Mouse (Mus musculus) left cerebral cortex, adult 8-10 months (tissue): Measurements from ENCODE around the gene Hnrnpa1. TPM values are rescaled to one million over a fixed set of nuclear protein-coding genes. Genes with fewer than 3 reads are reported as not detected.
"Not testable (repeated sequence)": the region's sequence is repeated elsewhere in the genome, so short reads cannot be mapped to it uniquely, and the experiment has no call there.

Experiments used
- DNase-seq, 2 experiments: peaks; one replicate each; pipeline ENCODE4 v3.0.0; 2022; ENCODE audit warnings: low spot score in 2 of 2
- total RNA-seq, 4 experiments: library from RNA; stranded (reverse); gene quantifications; 2 replicates each; pipeline ENCODE4 v1.2.4; 2022

Hnrnpa1 gene
- total RNA-seq, 4 experiments from 2014 or later, result 254 to 309 (median 279) TPM

DNA sequence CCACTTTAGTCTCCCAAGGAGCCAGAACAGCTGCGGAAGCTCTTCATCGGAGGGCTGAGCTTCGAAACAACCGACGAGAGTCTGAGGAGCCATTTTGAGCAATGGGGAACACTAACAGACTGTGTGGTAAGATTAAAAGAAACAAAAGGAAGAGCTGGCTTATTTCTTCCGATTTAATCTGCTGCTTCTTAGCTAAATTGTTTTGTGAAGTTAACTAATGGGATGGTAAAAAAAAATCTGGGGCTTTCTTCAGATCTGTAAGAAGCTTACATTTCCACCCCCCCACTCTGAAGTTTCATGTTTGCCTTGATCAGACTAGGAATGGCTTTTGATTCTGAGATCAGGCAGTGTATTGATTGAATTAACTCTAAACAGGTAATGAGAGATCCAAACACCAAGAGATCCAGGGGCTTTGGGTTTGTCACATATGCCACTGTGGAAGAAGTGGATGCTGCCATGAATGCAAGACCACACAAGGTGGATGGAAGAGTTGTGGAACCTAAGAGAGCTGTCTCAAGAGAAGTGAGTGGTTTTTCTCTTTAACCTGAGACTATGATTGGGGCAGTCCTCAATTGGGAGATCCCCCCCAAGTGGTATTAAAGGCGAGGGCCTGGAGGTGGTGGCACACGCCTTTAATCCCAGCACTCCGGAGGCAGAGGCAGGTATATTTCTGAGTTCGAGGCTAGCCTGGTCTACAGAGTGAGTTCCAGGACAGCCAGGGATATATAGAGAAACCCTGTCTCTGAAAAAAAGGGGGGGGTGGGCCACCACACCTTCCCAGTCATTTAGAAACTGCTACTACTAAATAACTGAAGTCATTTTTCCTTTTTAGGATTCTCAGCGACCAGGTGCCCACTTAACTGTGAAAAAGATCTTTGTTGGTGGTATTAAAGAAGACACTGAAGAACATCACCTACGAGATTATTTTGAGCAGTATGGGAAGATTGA, 1.1 kb downstream of the Hnrnpa1 start:
- DNase-seq, result not testable (repeated sequence)

DNA sequence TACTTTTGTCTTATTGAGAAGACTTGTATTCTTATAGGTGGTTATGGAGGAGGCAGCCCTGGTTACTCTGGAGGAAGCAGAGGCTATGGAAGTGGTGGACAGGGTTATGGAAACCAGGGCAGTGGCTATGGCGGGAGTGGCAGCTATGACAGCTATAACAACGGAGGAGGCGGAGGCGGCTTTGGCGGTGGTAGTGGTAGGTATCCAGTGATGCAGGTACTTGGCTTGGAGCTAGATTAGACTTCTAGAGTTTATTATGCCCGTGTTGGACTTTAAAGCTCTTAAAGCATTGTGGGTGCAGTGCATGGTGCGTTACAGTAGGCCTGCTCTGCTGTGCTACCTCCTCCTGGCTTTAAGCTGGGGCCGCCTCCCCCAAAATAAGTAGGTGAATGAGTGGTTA, 2.7 kb downstream of the Hnrnpa1 start:
- DNase-seq, result no peak

DNA sequence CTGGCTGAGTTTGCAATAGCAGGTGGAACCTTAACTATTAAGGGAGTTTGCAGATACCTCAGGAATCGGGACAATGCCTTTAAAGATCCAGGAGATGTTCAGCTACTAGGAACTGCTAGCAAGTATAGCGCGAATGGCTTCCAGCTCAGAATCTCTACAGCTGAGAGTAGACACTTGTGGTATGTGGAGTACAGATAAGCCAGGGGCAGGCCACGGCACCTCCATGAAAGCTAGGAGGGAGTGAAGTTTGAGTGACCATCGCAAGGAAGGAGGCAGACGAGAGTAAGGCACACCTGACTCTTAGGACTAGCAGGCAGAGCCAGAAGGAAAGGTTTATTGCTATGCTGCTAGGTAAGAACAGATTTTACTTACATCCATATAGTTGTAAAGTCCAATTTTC, 5.4 kb downstream of the Hnrnpa1 start:
- no peak for DNase-seq

DNA sequence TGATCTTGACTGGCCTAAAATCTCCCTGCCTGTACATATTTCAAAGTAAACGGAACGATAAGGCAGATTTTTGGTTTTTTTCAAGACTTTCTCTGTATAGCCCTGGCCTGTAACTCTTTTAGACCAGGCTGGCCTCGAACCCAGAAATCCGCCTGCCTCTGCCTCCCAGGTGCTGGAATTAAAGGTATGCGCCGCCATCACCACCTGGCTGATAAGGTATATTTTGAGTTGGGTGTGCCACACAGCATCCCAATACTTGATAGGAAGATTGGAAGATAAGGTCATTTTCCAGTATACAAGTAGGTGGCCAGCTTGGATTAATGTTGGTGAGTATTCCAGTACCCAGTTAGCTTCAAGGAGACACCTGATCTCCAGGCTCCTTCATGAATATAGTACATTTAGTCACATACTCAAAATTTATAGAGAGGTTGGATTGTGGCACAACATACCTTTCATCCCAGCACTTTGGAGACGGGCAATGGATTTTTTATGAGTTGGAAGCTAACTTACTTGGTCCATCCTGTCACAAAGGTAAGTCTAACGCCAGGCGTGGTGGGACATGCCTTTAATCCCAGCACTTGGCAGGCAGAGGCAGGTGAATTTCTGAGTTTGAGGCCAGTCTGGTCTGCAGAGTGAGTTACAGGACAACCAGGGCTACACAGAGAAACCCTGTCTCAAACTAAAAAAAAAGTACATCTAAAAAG, 7.0 kb downstream of the Hnrnpa1 start:
- DNase-seq, result no peak

DNA sequence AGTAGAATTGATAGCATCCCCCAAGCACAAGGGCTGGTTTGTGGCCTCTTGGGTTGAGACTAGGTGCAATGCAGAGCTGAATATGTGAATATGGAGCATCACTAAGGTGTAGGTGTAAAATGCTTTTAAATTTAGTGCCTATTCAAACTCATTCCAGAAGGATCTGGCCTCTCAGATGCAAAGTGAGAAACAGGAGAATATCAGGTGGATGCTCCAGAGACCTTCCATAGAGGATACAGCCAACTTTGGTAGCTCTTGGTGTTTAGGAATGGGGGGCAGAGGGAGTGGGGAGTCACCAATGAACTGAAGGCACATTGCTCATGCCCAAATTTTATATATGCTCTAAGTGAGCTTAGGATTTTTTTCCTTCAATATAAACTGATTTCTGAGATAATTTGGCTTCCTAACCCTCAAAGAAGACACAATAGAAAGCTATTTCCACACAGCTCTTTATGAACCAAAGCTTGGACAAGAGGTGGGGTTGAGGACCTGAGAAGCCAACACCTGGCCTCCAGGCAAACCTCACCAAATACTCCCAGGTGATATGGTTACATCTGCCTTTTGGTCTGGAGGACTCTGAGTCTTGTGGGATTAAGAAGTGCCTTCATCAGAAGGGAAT, 7.7 kb downstream of the Hnrnpa1 start:
- DNase-seq, result no peak

DNA sequence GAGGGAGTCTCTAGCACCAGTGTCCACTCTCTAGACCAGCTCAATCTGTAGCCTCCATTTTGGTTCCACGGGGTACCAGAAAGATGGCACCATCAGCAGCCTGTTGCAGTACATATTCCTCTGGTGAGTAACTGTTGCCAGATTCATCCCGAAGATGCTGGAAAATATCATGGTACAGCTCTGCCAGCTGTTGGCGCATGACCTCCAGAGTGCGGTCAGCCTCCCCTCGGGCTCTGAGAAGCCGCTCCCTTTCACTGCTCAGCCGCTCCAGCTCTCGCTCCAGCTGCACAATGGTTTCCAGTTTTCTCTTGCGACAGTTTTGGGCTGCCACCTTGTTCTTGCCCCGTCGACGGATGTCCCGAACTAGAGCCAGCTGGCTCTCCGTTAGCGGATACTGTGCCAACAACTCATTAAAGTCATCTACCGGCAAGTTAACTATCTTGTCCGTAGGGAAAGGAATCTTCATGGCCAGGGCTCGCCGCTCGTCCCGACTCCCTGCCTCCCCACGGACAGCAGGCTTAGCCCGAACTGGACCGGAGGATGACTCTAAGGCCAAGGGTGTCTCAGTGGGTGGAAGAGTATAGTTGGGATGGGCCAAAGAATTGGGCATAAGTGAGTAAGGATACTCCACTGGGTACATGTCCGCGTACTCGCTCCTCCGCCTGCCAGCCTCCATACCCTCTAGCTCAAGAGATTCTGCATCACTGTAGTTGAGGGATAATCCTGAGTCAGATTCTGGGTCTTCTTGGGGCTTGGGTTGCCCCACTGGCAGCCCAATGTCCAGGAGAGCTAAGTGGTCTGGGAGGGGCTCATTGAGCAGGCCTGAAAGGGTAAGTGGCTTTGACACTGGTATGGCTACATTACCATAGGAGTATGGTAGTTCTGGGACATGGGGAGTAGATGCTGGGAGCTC, 8.4 kb downstream of the Hnrnpa1 start:
- no peak for DNase-seq

DNA sequence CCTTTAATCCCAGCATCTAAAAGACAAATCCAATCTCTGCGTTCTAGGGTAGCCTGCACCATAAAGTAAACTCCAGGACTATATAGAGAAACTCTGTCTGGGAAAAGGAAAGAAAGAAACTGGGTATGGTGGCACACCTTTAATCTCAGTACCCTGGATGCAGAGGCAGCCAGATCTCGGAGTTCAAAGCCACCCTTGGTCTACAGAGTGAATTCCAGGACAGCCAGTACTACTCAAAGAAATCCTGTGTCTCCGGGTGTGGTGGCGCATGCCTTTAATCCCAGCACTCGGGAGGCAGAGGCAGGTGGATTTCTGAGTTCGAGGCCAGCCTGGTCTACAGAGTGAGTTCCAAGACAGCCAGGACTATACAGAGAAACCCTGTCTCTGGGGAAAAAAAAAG, 9.3 kb downstream of the Hnrnpa1 start:
- not testable (repeated sequence) for DNase-seq

DNA sequence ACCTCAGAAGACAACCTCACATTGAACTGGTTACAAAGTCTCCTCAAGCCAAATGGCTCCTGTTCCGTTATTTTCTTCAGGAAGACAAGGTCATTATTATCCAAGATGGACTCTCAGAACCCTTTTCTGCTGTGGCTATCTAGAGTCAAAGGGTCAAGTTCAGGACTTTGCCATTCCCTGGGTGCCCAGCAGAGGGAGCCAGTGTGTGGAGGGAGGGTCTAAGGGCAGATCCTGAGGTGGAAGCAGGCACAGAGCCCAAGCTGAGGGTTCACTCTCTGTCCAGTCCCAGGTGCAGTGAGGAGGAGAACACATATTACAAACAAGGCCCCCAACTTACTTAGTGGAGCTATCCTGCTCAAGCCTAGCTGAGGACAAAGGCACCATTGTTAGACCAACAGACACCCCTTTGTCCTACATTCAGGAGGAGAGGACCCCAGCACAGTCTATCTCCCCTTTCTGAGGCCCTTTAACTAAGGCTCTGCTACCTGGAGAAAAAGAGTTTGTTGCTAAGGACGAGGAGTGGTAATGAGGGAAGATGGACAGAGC, 10.0 kb downstream of the Hnrnpa1 start:
- peak in 1 of 2 experiments; percentile 40 for DNase-seq

DNA sequence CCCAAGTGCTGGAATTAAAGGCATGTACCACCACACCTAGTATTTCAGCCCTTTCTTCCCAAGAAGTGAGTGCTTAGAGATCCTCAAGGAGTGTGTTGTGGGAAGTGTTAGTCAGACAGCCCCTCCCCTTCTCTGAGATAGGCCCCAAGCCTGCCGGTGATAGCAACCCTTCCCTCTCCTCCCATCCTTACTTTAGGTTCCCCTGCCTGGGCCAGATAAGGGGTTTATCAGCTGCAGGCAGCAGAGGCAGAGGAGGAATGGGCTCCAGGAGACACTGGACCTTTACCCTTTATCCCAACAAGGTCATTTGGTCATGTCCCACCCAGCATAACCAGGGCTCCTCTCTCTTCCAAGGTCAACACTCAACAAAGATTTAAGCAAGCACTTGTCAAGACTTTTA, 11.4 kb downstream of the Hnrnpa1 start:
- DNase-seq, result no peak

DNA sequence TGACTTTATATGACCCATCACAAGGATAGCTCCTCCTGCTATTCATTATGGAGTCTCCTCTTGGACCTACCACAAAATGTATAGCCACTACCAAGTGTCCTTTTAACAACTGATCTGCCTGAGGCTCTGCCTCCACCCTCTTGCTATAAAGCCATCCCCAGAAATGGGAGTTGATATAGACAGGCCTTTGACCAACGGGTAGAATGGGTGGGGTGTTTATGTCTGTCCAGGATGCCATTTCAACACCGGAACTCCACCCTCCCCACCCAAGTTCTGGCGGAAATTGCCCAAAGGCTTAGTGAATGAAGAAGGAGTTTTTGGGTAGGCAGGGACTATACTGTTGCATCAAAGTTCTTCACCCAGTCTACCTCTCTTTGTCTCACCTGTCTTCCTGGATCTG, 12.4 kb downstream of the Hnrnpa1 start:
- DNase-seq, result no peak

DNA sequence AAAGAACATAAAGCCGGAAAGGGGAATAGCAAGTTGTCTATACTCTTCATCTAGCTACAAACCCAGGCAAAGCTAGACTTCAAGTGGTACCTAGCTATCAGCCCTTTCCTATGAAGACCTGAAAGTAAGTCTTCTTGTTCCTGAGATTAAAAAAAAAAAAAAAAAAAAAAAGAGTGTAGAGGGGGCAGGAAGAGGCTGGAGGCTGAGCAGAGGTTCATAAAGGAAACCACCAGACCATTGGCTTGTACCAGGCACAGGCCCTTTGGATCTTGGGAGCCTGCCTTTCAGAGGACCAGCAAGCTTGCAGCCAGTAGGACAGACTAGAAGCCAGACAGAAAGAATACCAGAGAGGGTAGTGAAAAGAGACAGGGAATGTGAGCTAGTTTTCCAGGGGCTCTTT, 13.1 kb downstream of the Hnrnpa1 start:
- DNase-seq, result no peak

DNA sequence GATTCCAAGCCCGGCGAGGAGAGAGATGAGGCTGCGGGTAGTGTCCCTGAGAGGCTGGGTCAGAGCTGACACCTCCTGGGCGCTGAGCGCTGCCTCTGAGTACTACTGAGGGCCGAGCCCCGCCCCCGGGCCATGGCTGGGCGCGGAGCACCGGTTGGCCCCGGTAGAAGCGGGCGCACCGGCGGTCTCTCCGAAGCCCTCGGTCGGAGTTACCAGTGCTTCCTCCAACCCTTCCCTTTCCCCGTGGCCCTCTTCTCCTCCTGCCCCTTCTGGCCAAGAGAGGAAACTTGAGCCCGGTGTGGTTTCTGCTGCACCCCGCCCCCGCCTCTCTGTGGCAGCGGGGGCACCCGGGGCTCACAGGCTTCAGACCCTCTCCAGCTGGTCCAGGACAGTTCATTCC, 14.9 kb downstream of the Hnrnpa1 start:
- no peak for DNase-seq

DNA sequence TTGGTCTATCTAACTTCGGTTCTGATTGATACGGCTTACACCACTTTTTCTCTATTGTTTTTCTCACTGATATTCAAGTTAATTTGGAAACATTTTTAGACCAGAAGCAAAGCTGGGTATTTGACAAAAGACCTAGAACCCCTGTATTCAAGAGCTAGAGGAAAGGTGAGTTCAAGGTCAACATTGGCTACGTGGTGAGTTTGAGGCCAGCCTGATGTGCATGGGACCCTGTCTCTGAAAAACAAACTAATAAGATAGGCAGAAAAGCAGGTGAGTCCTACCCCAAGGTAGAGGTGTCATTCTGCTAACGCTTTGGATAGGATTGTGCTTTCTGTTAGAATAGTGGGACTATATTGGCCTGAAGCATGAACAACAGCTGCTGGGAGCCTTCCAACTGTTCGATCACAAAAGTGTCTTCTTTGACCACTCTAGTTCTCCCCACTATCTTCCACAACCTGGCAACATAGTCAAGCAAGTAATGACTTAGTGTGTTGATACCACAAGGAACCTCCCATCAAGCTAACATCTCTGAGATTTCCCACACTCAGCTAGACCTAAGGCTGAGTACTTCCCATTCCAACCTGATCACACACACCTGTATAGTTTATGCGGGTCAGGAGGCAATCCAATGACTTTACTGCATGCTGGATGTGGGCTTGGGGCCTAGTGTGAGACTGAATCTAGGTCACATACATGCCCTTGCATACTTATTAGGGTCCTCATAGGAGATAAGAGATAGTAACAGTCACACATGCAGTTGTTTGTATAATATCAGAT, 16.2 kb downstream of the Hnrnpa1 start:
- no peak for DNase-seq

DNA sequence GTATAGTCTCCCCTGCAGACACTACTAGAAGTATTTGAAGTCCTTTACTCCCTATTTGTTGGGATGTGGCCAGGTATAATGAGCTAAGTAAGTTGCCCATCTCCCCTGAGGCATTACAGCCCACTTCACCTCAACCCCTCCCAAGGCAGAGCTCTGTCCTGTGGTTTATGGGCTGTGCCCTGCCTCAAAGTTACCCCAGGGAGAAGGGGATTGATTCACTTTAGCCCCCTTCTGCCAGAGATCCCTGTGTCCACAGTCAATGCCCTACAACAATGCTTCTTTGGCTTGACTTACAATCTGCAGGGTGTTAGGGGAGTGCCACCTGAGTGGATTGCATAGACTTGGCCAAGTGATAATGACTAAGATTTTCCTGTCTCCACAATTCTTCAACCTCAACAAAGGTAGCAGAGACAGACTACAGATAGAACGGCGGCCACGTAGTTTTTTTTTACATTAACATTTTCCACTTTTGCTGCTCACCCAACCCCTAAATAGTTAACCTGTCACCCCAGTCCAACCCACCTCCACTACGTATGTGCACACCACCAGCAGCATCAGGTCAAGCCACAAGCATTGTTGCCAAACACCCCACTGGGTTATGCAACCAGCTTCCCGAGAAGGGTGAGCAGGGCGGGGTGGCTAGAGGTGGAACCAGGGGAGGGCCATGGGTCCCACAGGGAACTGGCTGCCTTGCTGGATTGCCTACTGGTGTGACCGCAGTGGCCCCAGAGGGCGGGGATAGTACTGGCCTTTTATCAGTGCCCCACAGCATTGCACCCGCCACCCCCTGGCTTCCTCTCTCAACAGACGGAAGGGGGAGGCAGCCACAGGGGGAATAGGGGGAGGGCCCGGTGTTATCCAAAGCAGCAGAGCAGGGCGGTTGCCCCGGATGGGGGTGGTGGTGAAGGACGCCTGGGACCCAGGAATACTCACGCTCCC, 17.8 kb downstream of the Hnrnpa1 start, which contains the start of gene Nfe2:
Gene Nfe2 (minus strand): TSS at position 614 of the 939 bp plus-strand sequence.
- no peak for DNase-seq

DNA sequence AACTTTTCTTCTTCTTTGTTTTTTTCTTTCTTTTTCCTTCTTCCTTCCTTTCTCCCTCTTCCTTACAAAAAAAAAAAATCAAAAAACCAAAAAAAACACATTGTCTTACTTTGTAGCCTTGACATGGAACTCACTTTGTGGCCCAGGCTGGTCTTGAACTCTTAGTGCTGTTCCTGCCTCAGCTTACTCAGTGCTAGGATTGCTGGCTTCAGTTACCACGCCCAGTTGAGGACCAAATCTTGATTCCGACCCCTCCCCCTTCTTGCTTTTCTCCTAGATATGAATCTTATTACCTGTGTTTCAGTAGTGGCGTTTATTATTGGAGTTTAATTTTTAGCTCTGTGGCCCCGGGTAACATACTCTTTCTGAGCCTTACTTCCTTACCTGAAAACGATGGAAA, 18.9 kb downstream of the Hnrnpa1 start:
- no peak for DNase-seq

DNA sequence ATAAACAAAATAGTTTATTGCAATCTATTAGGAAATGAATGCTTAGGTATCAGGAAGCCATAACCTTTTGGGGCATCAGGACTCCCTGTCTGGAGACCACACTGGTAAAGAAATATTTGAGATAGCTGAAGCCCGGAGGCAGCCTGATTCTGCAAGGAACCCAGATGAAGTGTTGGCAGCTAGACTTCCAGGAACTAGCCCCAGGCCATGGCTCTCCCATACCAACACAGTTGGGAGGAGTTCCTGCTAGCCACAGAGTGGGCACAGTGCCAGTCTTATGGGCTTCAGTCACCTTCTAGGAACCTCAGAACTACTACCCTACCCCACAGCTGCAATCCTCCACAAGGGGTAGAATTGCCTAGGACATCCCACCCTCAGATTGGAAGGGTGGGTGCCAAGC, 19.8 kb downstream of the Hnrnpa1 start:
- no peak for DNase-seq

DNA sequence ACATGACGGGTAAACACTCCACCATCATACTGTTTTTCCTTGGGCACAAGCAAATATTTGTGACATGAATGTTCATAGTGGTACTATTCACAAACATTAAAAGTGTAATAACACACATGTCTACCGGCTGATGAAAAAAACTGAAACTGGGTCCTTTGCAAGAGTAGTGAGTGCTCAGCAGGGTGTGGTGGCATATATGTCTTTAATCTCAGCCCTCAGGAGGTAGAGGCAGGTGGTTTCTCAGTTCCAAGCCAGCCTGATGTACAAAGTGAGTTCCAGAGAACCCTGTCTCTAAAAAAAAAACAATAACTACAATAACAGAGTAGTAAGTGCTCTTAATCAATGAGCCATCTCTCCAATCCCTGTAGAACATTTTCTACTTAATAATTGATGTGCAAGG, 24.6 kb downstream of the Hnrnpa1 start:
- DNase-seq, result no peak

DNA sequence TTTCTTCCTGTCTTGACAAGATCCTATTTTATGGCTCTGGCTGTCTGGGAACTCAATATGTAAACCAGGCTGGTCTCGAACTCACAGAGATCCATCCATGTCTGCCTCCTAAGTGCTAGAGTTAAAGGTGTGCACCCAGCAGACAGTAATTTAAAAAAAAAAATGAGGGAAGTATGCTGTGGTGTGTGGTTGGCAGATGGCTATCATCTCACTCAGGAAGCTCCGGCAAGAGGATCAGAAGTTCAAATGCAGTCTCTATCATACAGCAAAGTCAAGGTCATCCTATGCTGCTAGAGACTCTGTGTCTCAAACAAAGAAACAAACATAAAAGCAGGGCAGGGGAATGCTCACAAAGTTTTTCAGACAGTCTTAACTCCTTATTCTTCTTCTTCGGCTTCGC, 28.7 kb downstream of the Hnrnpa1 start:
- DNase-seq, result no peak
